Mouse (Mus musculus): ENCODE measurements at regions not wholly inside any gene's neighbourhood (a gene's known extent, or its start where the extent isn't known, plus 50 kb on each side); places are given as distances from the start of the nearest gene placed in this dataset.
"Not testable (repeated sequence)": the region's sequence is repeated elsewhere in the genome, so short reads cannot be mapped to it uniquely, and the experiment has no call there.

DNA sequence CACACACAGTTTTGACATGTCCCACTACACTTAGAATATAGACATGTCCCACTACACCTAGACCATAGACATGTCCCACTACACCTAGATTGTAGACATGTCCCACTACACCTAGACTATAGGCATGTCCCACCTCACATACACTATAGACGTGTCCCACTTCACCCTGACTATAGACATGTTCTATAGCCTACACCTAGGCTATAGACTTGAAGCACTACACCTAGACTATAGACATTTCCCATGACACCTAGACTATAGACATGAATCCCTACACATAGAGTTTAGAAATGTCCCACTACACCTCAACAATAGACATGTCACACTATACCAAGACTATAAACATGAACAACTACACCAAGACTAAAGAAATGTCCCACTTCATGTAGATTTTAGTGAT lies 2580.9 kb downstream of the Gm37988 start:
- WGBS = 96% methylated on average over 1 of the region's 1 CpGs
- no peak overlapping the region for H3K4me3 ChIP-seq (replicated peaks; ENCODE audit: low read length)
- H3K36me3 ChIP-seq (ENCODE audit: control insufficient read depth, insufficient read depth) = no peaks in the 10 kb centered on the region
- no peaks in the 10 kb centered on the region for H3K9me3 ChIP-seq (ENCODE audit: control insufficient read depth, low read length)
- no peak overlapping the region for H3K27ac ChIP-seq (ENCODE audit: low read length)
- no peaks in the 10 kb centered on the region for H3K27me3 ChIP-seq (replicated peaks; ENCODE audit: control insufficient read depth, insufficient read depth, low read length)
- H3K4me1 ChIP-seq (replicated peaks; ENCODE audit: control insufficient read depth, insufficient read depth, low read length) = no peaks in the 10 kb centered on the region
- H3K9ac ChIP-seq (replicated peaks; ENCODE audit: low read depth, low read length) = no peak overlapping the region
- ATAC-seq = no peak
- no peak overlapping the region for H3K4me2 ChIP-seq (ENCODE audit: low read length)

- Histone ChIP-seq H3K4me1 (replicated peaks; ENCODE audit: control insufficient read depth, insufficient read depth, low read length) (no peaks in the 10 kb centered on the region), H3K4me3 (replicated peaks; ENCODE audit: low read length) (no peak overlapping the region), H3K36me3 (ENCODE audit: control insufficient read depth, insufficient read depth) (no peaks in the 10 kb centered on the region), H3K4me2 (ENCODE audit: low read length) (no peak overlapping the region), H3K9ac (replicated peaks; ENCODE audit: low read depth, low read length) (no peak overlapping the region), H3K27ac (ENCODE audit: low read length) (no peak overlapping the region), H3K27me3 (replicated peaks; ENCODE audit: control insufficient read depth, insufficient read depth, low read length) (no peaks in the 10 kb centered on the region), H3K9me3 (ENCODE audit: control insufficient read depth, low read length) (no peaks in the 10 kb centered on the region)
- ATAC-seq = no peak
Observed at GRCm38 (mm10) chr1:7393508-7393907, 2585.8 kb downstream of the Gm37988 start.

DNA sequence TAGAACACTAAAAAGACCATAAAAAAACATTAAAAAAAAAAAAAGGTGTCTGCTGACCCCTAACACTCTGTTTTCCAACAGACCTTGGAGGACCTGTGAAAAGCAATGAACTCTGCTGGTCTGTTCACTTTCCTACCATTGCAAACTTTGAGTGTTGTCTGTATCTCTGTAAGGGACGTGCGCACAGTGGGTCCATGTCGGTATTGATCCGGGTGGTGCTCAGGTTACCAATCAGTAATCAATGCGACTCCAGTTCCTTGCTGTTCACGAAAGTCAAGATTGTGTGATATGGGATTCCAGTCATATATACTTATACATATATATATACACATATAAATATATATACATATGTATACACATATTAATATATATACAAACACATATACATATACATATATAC lies 2586.5 kb downstream of the Gm37988 start:
- no peak overlapping the region for H3K27ac ChIP-seq (ENCODE audit: low read length)
- H3K9ac ChIP-seq (replicated peaks; ENCODE audit: low read depth, low read length) = no peak overlapping the region
- no peaks in the 10 kb centered on the region for H3K36me3 ChIP-seq (ENCODE audit: control insufficient read depth, insufficient read depth)
- no peak overlapping the region for H3K4me2 ChIP-seq (ENCODE audit: low read length)
- H3K4me3 ChIP-seq (replicated peaks; ENCODE audit: low read length) = no peak overlapping the region
- over 99% methylated on average over 6 of the region's 6 CpGs for WGBS
- no peak for ATAC-seq
- no peaks in the 10 kb centered on the region for H3K4me1 ChIP-seq (replicated peaks; ENCODE audit: control insufficient read depth, insufficient read depth, low read length)
- no peaks in the 10 kb centered on the region for H3K27me3 ChIP-seq (replicated peaks; ENCODE audit: control insufficient read depth, insufficient read depth, low read length)
- no peaks in the 10 kb centered on the region for H3K9me3 ChIP-seq (ENCODE audit: control insufficient read depth, low read length)

DNA sequence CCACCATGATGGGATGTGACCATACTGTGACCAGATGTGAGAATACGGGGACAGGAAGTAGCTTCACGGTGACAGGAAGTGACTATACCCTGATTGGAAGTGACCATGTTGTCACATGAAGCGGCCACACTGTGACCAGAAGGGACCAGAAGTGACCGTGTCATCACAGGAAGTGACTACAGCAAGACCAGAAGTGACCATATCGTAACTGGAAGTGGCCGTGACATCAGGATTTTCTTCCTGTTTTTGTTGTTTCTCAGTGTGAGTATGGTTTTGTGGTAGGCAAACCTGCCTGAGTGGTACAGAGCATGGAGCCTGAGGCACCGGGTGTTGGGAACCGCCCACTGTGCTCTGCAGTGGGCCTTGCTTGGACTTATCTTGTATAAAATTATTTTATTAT lies 2587.8 kb downstream of the Gm37988 start:
- 97% methylated on average over 8 of the region's 8 CpGs for WGBS
- no peak for ATAC-seq
- no peaks in the 10 kb centered on the region for H3K27me3 ChIP-seq (replicated peaks; ENCODE audit: control insufficient read depth, insufficient read depth, low read length)

DNA sequence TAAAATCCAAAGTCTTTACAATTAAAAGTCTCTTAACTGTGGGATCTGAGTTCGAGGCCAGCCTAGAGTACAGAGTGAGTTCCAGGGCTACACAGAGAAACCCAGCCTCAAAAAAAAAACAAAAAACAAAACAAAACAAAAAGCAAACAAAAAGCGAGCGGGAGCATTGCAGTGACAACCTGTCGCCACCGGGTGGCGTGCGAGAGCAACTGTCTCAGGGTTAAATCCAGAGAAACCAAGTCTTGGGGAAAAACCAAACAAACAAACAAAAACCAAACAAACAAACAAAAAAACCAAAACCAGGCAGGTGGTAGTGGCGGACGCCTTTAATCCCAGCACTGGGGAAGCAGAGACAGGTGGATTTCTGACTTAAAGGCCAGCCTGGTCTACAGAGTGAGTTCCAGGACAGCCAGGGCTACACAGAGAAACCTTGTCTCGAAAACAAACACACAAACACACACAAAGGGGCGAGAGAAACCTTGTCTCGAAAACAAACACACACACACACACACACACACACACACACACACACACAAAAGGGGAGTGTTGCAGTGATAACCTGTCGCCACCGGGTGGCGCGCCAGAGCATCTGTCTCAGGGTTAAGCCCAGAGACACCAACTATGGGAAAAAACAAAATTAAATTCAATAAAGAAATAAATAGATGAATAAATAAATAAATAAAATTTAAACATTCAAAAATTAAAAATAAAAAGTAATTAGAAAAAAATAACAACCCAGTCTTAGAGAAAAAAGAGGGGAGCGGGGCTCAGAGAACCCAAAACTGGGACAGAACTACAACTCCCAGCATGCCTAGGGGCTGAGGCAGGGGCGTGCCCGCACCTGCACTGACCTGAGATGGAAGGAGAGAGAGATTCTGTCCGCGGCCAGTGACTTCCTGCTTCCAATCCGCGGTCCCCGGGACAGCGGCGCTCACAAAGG lies 2589.4 kb downstream of the Gm37988 start:
- Histone ChIP-seq H3K27me3 (replicated peaks; ENCODE audit: control insufficient read depth, insufficient read depth, low read length) (no peaks in the 10 kb centered on the region), H3K36me3 (ENCODE audit: control insufficient read depth, insufficient read depth) (no peaks in the 10 kb centered on the region), H3K4me3 (replicated peaks; ENCODE audit: low read length) (peak overlapping the region; percentile 96), H3K4me1 (replicated peaks; ENCODE audit: control insufficient read depth, insufficient read depth, low read length) (no peaks in the 10 kb centered on the region), H3K27ac (ENCODE audit: low read length) (peak overlapping the region; percentile 84), H3K9me3 (ENCODE audit: control insufficient read depth, low read length) (no peaks in the 10 kb centered on the region), H3K9ac (replicated peaks; ENCODE audit: low read depth, low read length) (peak overlapping the region; percentile 84), H3K4me2 (ENCODE audit: low read length) (peak overlapping the region; percentile 48)
- ATAC-seq = peak; percentile 87
- 13% methylated on average over 26 of the region's 26 CpGs for WGBS

More for the DNA sequence above, 2587.8 kb downstream of the Gm37988 start:
- no peak overlapping the region for H3K4me3 ChIP-seq (replicated peaks; ENCODE audit: low read length)
- H3K4me1 ChIP-seq (replicated peaks; ENCODE audit: control insufficient read depth, insufficient read depth, low read length) = no peaks in the 10 kb centered on the region
- H3K36me3 ChIP-seq (ENCODE audit: control insufficient read depth, insufficient read depth) = no peaks in the 10 kb centered on the region
- H3K4me2 ChIP-seq (ENCODE audit: low read length) = no peak overlapping the region
- H3K9ac ChIP-seq (replicated peaks; ENCODE audit: low read depth, low read length) = no peak overlapping the region
- H3K9me3 ChIP-seq (ENCODE audit: control insufficient read depth, low read length) = no peaks in the 10 kb centered on the region
- H3K27ac ChIP-seq (ENCODE audit: low read length) = no peak overlapping the region

GRCm38 (mm10) chr1:7397807-7398446 lies 2590.2 kb downstream of the Gm37988 start:
- under 1% methylated on average over 43 of the region's 46 CpGs for WGBS
- H3K9ac ChIP-seq (replicated peaks; ENCODE audit: low read depth, low read length) = peak overlapping the region; percentile 84
- no peaks in the 10 kb centered on the region for H3K9me3 ChIP-seq (ENCODE audit: control insufficient read depth, low read length)
- no peaks in the 10 kb centered on the region for H3K36me3 ChIP-seq (ENCODE audit: control insufficient read depth, insufficient read depth)
- no peaks in the 10 kb centered on the region for H3K4me1 ChIP-seq (replicated peaks; ENCODE audit: control insufficient read depth, insufficient read depth, low read length)
- no peaks in the 10 kb centered on the region for H3K27me3 ChIP-seq (replicated peaks; ENCODE audit: control insufficient read depth, insufficient read depth, low read length)
- ATAC-seq = peak; percentile 97
- peak overlapping the region; percentile 96 for H3K4me3 ChIP-seq (replicated peaks; ENCODE audit: low read length)
- H3K4me2 ChIP-seq (ENCODE audit: low read length) = peak overlapping the region; percentile 67
- peak overlapping the region; percentile 90 for H3K27ac ChIP-seq (ENCODE audit: low read length)

DNA sequence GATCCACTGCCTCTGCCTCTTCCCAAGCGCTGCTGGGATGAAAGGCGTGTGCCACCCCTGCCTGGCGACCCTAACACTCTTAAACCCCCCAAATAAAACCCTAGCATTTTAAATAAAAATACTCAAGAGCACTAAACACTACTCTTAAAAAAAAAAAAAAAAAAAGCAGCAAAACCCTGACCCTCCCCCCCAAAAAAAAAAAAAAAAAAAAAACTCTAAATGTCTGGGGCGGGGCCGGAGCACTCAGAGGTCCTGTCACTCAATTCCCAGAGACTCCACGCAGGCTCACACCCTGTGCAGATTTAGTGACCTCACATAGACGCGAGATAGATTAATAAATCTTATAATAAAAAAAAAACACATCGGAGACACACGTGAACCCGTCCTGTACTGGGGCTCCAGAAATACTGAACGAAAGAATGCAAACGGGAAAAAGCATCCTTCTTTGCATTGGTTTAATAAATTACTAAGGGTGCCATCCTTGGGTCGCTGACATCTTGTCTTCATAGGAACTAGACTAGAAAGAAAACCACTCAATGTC lies 2591.1 kb downstream of the Gm37988 start:
- H3K4me3 ChIP-seq (replicated peaks; ENCODE audit: low read length) = peak overlapping the region; percentile 65
- H3K9me3 ChIP-seq (ENCODE audit: control insufficient read depth, low read length) = no peaks in the 10 kb centered on the region
- H3K4me2 ChIP-seq (ENCODE audit: low read length) = peak overlapping the region; percentile 67
- no peak for ATAC-seq
- no peaks in the 10 kb centered on the region for H3K36me3 ChIP-seq (ENCODE audit: control insufficient read depth, insufficient read depth)
- no peaks in the 10 kb centered on the region for H3K4me1 ChIP-seq (replicated peaks; ENCODE audit: control insufficient read depth, insufficient read depth, low read length)
- WGBS = 55% methylated on average over 14 of the region's 14 CpGs
- no peaks in the 10 kb centered on the region for H3K27me3 ChIP-seq (replicated peaks; ENCODE audit: control insufficient read depth, insufficient read depth, low read length)
- H3K27ac ChIP-seq (ENCODE audit: low read length) = no peak overlapping the region; the same call in 1 of the 2 replicates
- peak overlapping the region; percentile 78 for H3K9ac ChIP-seq (replicated peaks; ENCODE audit: low read depth, low read length)

GRCm38 (mm10) chr1:7405651-7406050 lies 2598.0 kb downstream of the Gm37988 start:
- not testable (repeated sequence) for ATAC-seq; H3K36me3 ChIP-seq (ENCODE audit: control insufficient read depth, insufficient read depth); H3K27me3 ChIP-seq (replicated peaks; ENCODE audit: control insufficient read depth, insufficient read depth, low read length); H3K9ac ChIP-seq (replicated peaks; ENCODE audit: low read depth, low read length); H3K27ac ChIP-seq (ENCODE audit: low read length); H3K4me2 ChIP-seq (ENCODE audit: low read length); H3K9me3 ChIP-seq (ENCODE audit: control insufficient read depth, low read length); H3K4me3 ChIP-seq (replicated peaks; ENCODE audit: low read length); H3K4me1 ChIP-seq (replicated peaks; ENCODE audit: control insufficient read depth, insufficient read depth, low read length)
- WGBS = 66% methylated on average over 5 of the region's 5 CpGs

- no peak for ATAC-seq
- no peaks in the 10 kb centered on the region for H3K4me1 ChIP-seq (replicated peaks; ENCODE audit: control insufficient read depth, insufficient read depth, low read length)
- H3K27ac ChIP-seq (ENCODE audit: low read length) = no peak overlapping the region
- no peak overlapping the region for H3K4me2 ChIP-seq (ENCODE audit: low read length)
- no peaks in the 10 kb centered on the region for H3K36me3 ChIP-seq (ENCODE audit: control insufficient read depth, insufficient read depth)
- WGBS = 83% methylated on average over 1 of the region's 1 CpGs
- H3K4me3 ChIP-seq (replicated peaks; ENCODE audit: low read length) = no peak overlapping the region
- no peaks in the 10 kb centered on the region for H3K27me3 ChIP-seq (replicated peaks; ENCODE audit: control insufficient read depth, insufficient read depth, low read length)
- H3K9ac ChIP-seq (replicated peaks; ENCODE audit: low read depth, low read length) = no peak overlapping the region
- no peaks in the 10 kb centered on the region for H3K9me3 ChIP-seq (ENCODE audit: control insufficient read depth, low read length)
Observed at GRCm38 (mm10) chr1:7414444-7414843, 2606.8 kb downstream of the Gm37988 start.

All from forebrain, embryonic 16.5 days (tissue).